Mouse (Mus musculus): ENCODE data around the gene Ticrr.

Ticrr gene

DNA sequence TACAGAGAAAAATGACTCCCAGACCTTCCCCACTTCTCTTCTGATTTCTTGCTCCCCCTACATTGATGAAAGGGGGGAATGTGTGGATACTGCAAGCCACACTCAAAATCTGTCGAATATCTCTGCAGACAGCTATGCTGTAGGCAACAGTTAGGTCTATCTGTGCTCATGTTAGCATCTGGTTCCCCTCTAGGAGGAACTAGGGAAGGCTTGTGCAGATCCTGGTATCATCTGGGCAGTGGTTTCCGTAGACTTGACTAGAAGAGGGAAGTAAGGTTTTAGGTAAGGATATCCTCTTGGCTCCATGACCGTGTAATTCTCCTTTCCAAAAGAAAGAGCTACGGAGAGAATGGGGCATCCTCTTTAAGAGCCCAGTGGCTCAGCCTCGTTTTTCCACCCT, 84.6 kb downstream of the Ticrr start:
- in situ Hi-C loops (cut with MboI, MseI) = no loop called here

DNA sequence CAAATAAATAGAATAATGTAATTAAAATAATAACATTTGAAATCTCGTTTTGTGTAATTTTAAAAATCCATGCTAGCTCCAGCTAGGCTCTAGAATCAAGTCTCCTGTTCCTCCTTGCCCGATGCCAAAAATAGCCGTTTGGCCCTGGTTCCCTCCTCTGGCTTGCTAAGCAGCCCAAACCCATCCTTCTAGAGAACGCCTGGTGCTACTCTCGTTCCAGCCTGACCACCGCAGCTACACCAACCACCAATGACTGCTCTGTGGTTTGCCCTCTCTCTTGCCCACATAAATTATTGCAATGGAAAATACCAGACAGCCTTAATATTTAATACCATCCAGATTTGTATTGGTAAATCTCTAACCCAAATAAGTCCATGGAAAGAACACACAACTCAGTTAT, 87.7 kb downstream of the Ticrr start:
- in situ Hi-C loops (cut with MboI, MseI) = no loop called here

Measured in T-helper 1 cell (primary cell).